Mouse (Mus musculus) CH12F3 (cell line): ENCODE data around the gene Gm17535.
"Not testable (repeated sequence)": the region's sequence is repeated elsewhere in the genome, so short reads cannot be mapped to it uniquely, and the experiment has no call there.

Source experiments
- in situ Hi-C: fragments of 300-500 bp; cut with MboI; formaldehyde crosslinking; loops from 2 replicates; pipeline ENCODE4 v1.14.3; 2020; ENCODE audit warnings: low sequenced_read_pairs

Gm17535 gene

GRCm38 (mm10) chr9:3034299-3034698 is at the start of gene Gm17535:
Gm17535 (plus strand) TSS chr9:3034599.
- in situ Hi-C loops: not testable (repeated sequence)

DNA sequence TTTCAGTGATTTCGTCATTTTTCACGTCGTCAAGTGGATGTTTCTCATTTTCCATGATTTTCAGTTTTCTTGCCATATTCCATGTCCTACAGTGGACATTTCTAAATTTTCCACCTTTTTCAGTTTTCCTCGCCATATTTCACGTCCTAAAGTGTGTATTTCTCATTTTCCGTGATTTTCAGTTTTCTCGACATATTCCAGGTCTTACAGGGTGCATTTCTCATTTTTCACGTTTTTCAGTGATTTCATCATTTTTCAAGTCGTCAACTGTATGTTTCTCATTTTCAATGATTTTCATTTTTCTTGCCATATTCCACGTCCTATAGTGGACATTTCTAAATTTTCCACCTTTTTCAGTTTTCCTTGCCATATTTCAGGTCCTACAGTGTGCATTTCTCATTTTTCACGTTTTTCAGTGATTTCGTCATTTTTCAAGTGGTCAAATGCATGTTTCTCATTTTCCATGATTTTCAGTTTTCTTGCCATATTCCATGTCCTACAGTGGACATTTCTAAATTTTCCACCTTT is 33.9 kb upstream of the Gm17535 start, which contains the start of gene Gm10722:
TSS of gene Gm10722 (plus strand) at position 478 of the 528 bp plus-strand sequence.
- in situ Hi-C loops: not testable (repeated sequence)

DNA sequence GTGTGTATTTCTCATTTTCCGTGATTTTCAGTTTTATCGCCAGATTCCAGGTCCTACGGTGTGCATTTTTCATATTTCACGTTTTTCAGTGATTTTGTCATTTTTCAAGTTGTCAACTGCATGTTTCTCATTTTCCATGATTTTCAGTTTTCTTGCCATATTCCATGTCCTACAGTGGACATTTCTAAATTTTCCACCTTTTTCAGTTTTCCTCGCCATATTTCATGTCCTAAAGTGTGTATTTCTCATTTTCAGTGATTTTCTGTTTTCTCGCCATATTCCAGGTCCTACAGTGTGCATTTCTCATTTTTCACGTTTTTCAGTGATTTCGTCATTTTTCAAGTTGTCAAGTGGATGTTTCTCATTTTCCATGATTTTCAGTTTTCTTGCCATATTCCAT is 33.4 kb upstream of the Gm17535 start:
- in situ Hi-C loops: not testable (repeated sequence)

GRCm38 (mm10) chr9:3001948-3002659 is 32.3 kb upstream of the Gm17535 start:
- in situ Hi-C loops: not testable (repeated sequence)

DNA sequence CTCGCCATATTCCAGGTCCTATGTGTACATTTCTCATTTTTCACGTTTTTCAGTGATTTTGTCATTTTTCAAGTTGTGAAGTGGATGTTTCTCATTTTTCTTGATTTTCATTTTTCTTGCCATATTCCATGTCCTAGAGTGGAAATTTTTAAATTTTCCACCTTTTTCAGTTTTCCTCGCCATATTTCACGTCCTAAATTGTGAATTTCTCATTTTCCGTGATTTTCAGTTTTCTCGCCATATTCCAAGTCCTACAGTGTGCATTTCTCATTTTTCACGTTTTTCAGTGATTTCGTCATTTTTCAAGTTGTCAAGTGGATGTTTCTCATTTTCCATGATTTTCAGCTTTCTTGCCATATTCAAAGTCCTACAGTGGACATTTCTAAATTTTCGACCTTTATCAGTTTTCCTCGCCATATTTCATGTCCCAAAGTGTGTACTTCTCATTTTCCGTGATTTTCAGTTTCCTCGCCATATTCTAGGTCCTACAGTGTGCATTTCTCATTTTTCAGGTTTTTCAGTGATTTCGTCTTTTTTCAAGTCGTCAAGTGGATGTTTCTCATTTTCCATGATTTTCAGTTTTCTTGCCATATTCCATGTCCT is 31.5 kb upstream of the Gm17535 start, which contains the start of gene Gm11168:
TSS of gene Gm11168 (plus strand) at position 553 of the 603 bp plus-strand sequence.
- in situ Hi-C loops: not testable (repeated sequence)

- in situ Hi-C loops: not testable (repeated sequence)
Measured at GRCm38 (mm10) chr9:3006179-3006578, 28.2 kb upstream of the Gm17535 start.

- in situ Hi-C loops: not testable (repeated sequence)
Measured at GRCm38 (mm10) chr9:3006636-3007035, 27.8 kb upstream of the Gm17535 start.

- in situ Hi-C loops: not testable (repeated sequence)
Measured at GRCm38 (mm10) chr9:3007272-3007671, 27.1 kb upstream of the Gm17535 start.

- in situ Hi-C loops: not testable (repeated sequence)
Measured at GRCm38 (mm10) chr9:3009331-3009730, 25.1 kb upstream of the Gm17535 start.

DNA sequence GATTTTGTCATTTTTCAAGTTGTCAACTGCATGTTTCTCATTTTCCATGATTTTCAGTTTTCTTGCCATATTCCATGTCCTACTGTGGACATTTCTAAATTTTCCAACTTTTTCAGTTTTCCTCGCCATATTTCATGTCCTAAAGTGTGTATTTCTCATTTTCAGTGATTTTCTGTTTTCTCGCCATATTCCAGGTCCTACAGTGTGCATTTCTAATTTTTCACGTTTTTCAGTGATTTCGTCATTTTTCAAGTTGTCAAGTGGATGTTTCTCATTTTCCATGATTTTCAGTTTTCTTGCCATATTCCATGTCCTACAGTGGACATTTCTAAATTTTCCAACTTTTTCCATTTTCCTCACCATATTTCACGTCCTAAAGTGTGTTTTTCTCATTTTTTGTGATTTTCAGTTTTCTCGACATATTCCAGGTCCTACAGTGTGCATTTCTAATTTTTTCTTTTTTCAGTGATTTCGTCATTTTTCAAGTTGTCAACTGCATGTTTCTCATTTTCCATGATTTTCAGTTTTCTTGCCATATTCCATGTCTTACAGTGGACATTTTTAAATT is 22.3 kb upstream of the Gm17535 start:
- in situ Hi-C loops: not testable (repeated sequence)

- in situ Hi-C loops: not testable (repeated sequence)
Measured at GRCm38 (mm10) chr9:3012733-3013279, 21.6 kb upstream of the Gm17535 start, which contains the start of gene Gm10721. Gm10721 (plus strand) TSS chr9:3013140.

GRCm38 (mm10) chr9:3015354-3015753 is 19.0 kb upstream of the Gm17535 start, which contains the start of gene Gm10720:
Gm10720 (plus strand) TSS chr9:3015654.
- in situ Hi-C loops: not testable (repeated sequence)

GRCm38 (mm10) chr9:3015896-3016295 is 18.5 kb upstream of the Gm17535 start:
- in situ Hi-C loops: not testable (repeated sequence)

GRCm38 (mm10) chr9:3017108-3017507 is 17.3 kb upstream of the Gm17535 start, which contains the start of gene Gm10719:
Gm10719 (plus strand) TSS chr9:3017408.
- in situ Hi-C loops: not testable (repeated sequence)

DNA sequence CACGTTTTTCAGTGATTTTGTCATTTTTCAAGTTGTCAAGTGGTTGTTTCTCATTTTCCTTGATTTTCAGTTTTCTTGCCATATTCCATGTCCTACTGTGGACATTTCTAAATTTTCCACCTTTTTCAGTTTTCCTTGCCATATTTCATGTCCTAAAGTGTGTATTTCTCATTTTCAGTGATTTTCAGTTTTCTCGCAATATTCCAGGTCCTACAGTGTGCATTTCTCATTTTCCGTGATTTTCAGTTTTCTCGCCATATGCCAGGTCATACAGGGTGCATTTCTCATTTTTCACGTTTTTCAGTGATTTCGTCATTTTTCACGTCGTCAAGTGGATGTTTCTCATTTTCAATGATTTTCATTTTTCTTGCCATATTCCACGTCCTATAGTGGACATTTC is 15.5 kb upstream of the Gm17535 start:
- in situ Hi-C loops: not testable (repeated sequence)

- in situ Hi-C loops: not testable (repeated sequence)
Measured at GRCm38 (mm10) chr9:3019835-3020727, 14.3 kb upstream of the Gm17535 start.

GRCm38 (mm10) chr9:3022316-3023008 is 11.9 kb upstream of the Gm17535 start:
- in situ Hi-C loops: not testable (repeated sequence)

DNA sequence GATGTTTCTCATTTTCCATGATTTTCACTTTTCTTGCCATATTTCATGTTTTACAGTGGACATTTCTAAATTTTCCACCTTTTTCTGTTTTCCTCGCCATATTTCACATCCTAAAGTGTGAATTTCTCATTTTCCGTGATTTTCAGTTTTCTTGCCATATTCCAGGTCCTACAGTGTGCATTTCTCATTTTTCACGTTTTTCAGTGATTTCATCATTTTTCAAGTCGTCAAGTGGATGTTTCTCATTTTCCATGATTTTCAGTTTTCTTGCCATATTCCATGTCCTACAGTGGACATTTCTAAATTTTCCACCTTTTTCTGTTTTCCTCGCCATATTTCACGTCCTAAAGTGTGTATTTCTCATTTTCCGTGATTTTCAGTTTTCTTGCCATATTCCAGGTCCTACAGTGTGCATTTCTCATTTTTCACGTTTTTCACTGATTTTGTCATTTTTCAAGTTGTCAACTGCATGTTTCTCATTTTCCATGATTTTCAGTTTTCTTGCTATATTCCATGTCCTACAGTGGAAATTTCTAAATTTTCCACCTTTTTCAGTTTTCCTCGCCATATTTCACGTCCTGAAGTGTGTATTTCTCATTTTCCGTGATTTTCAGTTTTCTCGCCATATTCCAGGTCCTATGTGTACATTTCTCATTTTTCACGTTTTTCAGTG is 11.0 kb upstream of the Gm17535 start, which contains the start of gene Gm10718:
TSS of gene Gm10718 (plus strand) at position 236 of the 673 bp plus-strand sequence.
- in situ Hi-C loops: not testable (repeated sequence)
